Mouse (Mus musculus): Measurements from ENCODE around the gene Gm39115. TPM values are rescaled to one million over a fixed set of nuclear protein-coding genes. Genes with fewer than 3 reads are reported as not detected.
"Not testable (repeated sequence)": the region's sequence is repeated elsewhere in the genome, so short reads cannot be mapped to it uniquely, and the experiment has no call there.

Gene Gm39115
- polyA plus RNA-seq (2012; rRNA removed), result not detected in 2 replicates

GRCm38 (mm10) chr7:142135934-142136333 lies at the start of gene Gm39115:
Gene Gm39115 (minus strand): TSS chr7:142136034.
- not testable (repeated sequence) for DNase-seq (ENCODE audit: low read depth, low spot score)
- whole genome bisulfite sequencing, result 14% methylated on average over 2 of the region's 2 CpGs

DNA sequence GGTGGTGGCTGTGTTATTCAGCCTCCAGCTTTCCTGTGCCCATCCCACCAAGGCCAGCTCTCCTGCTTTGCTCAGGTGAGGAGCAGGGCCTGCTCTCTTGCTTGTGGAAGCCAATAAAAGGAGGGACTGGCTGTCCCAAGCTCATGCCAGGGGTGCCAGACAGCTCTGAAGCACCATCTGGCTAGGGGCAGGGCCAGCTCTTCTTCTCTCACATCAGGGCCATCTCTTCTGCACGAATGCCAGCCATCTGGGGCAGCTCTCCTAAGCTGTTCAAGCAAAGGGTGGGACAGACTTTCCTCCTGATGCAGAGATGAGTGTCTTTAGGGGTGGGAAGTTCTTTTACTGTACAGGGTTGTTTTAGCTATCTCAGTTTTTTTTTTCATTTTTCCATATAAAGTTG lies 45.2 kb upstream of the Gm39115 start:
- WGBS, result 46% methylated on average over 1 of the region's 1 CpGs
- DNase-seq (ENCODE audit: low read depth, low spot score), result no peak

DNA sequence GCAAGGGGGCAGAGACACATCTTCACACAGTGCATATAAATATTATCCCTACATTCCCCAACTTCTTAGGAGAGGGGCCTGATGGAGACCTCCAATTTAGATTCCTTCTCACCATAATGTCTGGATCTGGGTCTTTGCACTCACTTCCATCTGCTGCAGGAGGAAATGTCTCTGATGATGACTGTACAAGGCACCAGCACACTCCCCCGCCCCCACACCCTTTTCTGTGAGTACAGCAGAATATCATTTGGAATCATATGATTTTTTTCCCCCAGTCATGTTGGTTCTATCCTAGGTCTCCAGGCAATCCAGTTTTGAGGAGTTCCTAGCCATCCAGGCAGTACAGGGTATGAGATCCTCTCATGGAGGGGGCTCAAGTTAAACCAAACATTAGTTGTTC lies 42.9 kb upstream of the Gm39115 start:
- 71% methylated on average over 1 of the region's 1 CpGs for WGBS
- DNase-seq (ENCODE audit: low read depth, low spot score), result no peak

DNA sequence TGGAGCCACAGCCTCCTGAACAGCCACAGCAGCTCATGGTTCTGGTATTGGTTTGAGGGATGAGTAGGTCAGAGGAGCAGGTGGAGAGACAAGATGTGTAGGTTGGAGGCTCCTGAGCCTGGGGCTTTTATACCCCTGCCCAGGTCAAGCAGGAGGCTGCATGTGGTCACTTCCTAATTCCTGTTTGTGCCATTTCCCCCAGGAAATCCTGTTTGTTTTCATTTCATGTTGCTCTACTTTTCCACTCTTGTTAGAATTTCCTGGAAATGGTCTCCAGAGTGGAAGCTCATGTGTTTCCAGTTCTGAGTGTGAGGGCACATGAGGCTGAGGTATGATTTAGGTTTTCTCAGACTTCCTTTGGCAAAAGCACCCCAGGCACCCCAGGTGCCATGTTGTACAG lies 40.1 kb upstream of the Gm39115 start, which contains the start of gene Krtap5-2:
Gene Krtap5-2, minus strand, starts transcription at position 101 of the 400 bp plus-strand sequence.
- DNase-seq (ENCODE audit: low read depth, low spot score), result not testable (repeated sequence)

DNA sequence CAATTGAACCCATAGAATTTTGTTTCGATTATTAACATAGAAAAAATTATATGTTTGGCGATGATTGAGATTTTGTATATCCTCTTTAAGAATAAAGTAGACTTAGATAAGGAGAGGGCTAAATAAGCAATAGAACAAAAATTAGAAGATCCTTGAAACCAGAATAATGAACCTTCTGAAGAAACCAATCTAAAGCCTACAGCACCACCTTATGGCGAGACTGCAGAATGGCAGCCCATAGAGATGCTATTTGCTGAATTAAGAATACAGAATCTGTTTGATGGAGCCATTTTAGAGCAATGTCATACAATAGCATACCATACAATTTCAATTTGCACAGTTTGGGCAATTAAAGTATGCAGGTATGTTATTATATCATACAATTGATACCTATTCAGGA lies 34.0 kb upstream of the Gm39115 start:
- DNase-seq (ENCODE audit: low read depth, low spot score), result no peak
- 55% methylated on average over 3 of the region's 3 CpGs for WGBS

GRCm38 (mm10) chr7:142165639-142166038 lies 29.8 kb upstream of the Gm39115 start, which contains the start of gene Gm4553:
Gene Gm4553 (minus strand): TSS chr7:142165739.
- DNase-seq (ENCODE audit: low read depth, low spot score), result not testable (repeated sequence)

- WGBS, result 94% methylated on average over 3 of the region's 3 CpGs
- DNase-seq (ENCODE audit: low read depth, low spot score), result no peak
Measured at GRCm38 (mm10) chr7:142159366-142159765, 23.5 kb upstream of the Gm39115 start.

DNA sequence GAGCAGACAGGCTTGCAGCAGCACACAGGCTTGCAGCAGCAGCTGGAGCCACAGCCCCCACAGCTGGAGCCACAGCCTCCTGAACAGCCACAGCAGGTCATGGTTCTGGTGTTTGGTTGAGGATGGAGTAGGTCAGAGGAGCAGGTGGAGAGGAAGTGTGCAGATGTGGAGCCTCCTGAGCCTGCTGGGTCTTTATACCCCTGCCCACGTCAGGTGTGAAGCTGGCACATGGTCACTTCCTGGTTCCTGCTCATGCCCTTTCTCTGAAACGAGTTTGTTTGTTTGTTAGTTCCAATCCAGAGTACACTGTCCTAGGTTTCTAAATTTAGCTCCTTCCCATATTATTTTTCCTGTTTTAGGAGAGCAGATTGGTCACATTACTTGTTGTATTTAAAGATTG lies 21.2 kb upstream of the Gm39115 start, which contains the start of gene Gm29735:
Gene Gm29735, minus strand, starts transcription at position 101 of the 400 bp plus-strand sequence.
- WGBS, result 11% methylated on average over 2 of the region's 2 CpGs
- DNase-seq (ENCODE audit: low read depth, low spot score), result not testable (repeated sequence)

DNA sequence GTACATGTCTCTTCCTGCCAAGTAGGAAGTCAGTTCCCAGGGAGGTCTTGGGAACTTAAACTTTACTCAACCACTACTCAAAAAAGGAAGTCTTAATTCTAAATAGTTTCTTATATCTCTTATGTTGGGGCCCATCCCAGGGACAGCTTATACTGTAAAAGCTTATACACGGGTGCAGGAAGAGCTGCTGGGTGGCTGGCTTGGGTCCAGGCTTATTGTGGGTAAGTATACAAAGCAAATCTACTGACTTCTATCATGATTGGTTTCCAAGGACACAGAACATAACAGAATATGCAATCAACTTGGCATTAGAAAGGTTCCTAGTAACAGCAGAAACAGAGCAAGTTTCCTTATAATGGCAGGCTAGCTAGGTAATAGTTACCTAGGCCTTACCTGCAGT lies 19.5 kb upstream of the Gm39115 start:
- 11% methylated on average over 1 of the region's 1 CpGs for WGBS
- DNase-seq (ENCODE audit: low read depth, low spot score), result peak; percentile 33

DNA sequence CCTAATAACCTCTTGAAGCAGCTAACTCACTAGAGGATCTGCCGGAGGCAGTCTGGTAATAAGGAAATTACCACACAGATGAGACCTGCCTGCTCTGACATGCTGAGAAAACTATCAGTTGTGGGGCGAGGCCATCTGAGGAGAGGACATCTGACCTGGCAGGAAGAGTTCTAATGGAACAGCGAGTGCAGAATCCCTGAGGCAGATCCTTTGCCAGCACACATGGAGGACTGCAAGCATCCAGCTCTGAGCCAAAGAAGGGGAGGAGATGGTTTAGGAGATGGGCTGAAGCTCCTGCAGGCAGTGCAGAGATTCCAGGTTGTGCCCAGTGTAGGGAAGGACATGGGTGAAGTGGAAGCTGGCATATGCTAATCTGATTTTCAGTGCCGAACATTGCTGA lies 16.4 kb upstream of the Gm39115 start:
- WGBS, result 69% methylated on average over 4 of the region's 4 CpGs
- no peak for DNase-seq (ENCODE audit: low read depth, low spot score)

DNA sequence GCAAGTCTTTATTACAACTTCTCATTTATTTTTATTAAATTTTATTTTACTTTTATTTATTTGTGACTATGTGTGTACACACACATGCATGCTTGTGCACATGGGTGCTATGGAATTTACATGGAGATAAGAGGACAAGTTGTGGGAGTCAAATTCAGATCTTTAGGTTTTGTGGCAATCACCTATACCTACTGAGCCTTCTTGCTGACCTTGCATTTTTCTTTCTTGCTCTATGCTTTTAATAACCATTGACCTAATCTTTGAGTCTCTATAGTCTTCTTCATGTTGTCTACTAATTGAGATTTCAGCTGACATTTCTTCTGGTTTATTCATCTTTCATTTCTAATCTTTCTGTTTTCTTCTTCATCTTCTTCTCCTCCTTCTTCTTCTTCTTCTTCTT lies 12.8 kb upstream of the Gm39115 start:
- DNase-seq (ENCODE audit: low read depth, low spot score), result no peak

DNA sequence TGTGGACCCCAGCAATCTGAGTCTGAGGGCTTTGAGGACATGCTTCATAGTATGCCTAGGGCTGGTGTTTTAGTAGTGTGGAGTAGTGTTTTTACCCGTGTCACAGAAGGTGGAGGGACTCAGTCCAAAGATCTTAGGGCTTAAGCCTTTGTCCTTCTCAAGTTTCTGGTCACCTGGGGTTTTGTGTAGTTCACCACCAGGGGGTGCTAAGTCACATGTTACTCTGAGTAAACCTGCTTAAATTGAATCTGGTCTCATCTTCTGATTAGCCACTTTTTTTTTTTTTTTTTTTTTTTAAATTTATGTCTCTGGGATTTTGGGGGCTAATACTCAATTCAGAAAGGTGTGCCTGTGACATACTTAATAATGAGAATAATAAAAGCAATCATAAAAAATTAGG lies 10.2 kb upstream of the Gm39115 start:
- WGBS, result 0% methylated on average over 1 of the region's 1 CpGs
- peak; percentile 51 for DNase-seq (ENCODE audit: low read depth, low spot score)

- DNase-seq (ENCODE audit: low read depth, low spot score), result no peak
- WGBS, result 52% methylated on average over 4 of the region's 4 CpGs
Measured at GRCm38 (mm10) chr7:142145413-142145940, 9.6 kb upstream of the Gm39115 start.

DNA sequence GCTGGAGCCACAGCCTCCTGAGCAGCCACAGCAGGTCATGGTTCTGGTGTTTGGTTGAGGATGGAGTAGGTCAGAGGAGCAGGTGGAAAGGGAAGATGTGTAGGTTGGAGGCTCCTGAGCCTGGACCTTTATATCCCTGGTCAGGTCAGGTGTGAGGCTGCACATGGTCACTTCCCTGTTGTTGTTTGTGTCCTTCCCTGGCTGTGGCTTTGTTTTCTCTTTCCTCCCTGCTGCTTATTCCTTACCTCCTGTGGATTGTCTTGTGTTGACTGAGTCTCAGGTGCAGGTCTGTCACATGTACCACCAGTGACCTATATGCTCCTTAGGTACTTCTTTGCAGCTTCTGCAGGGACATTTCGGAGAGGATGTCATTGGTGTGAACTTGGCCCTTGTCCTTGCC lies 8.7 kb upstream of the Gm39115 start, which contains the start of gene Gm45337:
Gene Gm45337, minus strand, starts transcription at position 101 of the 400 bp plus-strand sequence.
- 86% methylated on average over 1 of the region's 1 CpGs for WGBS

GRCm38 (mm10) chr7:142143506-142144010 lies 7.7 kb upstream of the Gm39115 start:
- not testable (repeated sequence) for DNase-seq (ENCODE audit: low read depth, low spot score)
- WGBS, result 13% methylated on average over 1 of the region's 1 CpGs

More for the DNA sequence above, 8.7 kb upstream of the Gm39115 start, which contains the start of gene Gm45337:
- no peak for DNase-seq (ENCODE audit: low read depth, low spot score)

DNA sequence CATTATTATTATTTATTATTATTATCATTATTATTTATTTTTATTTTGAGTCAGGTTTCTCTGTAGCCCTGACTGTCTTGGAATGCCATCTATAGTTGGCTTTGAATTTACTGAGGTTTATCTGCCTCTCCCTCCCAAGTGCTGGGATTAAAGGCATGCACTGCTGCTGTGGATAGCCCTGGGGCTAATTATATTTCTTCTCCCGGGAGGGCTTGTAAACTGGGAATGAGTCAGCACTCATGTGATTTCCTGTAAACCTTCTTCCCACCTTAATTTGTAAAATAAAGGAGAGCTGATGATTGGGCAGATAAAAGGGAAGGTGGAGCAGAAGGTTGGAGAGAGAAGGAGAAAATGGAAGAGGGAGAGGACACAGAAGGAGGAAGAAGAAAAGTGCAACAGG lies 4.9 kb upstream of the Gm39115 start:
- DNase-seq (ENCODE audit: low read depth, low spot score), result no peak
- 2% methylated on average over 1 of the region's 1 CpGs for WGBS

GRCm38 (mm10) chr7:142134206-142134995 lies 1.4 kb downstream of the Gm39115 start:
- no peak for DNase-seq (ENCODE audit: low read depth, low spot score)
- 44% methylated on average over 4 of the region's 4 CpGs for WGBS

- DNase-seq (ENCODE audit: low read depth, low spot score), result no peak
- WGBS, result 62% methylated on average over 4 of the region's 4 CpGs
Measured at GRCm38 (mm10) chr7:142128843-142129242, 7.0 kb downstream of the Gm39115 start.

DNA sequence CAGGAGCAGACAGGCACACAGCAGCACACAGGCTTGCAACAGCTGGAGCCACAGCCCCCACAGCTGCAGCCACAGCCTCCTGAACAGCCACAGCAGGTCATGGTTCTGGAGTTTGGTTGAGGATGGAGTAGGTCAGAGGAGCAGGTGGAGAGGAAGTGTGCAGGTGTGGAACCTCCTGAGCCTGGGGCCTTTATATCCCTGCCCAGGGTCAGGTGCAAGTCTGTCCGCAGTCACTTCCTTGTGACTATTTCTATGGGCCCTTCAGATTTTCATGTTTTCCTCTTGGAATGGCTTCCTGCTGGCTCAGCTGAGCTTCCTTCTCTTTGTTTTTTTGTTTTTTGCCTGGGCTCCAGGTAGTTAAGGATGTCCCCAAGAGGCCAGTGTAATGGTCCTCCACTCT lies 15.2 kb downstream of the Gm39115 start, which contains the start of gene Gm45618:
Gene Gm45618, minus strand, starts transcription at position 101 of the 400 bp plus-strand sequence.
- 44% methylated on average over 1 of the region's 1 CpGs for WGBS
- not testable (repeated sequence) for DNase-seq (ENCODE audit: low read depth, low spot score)

DNA sequence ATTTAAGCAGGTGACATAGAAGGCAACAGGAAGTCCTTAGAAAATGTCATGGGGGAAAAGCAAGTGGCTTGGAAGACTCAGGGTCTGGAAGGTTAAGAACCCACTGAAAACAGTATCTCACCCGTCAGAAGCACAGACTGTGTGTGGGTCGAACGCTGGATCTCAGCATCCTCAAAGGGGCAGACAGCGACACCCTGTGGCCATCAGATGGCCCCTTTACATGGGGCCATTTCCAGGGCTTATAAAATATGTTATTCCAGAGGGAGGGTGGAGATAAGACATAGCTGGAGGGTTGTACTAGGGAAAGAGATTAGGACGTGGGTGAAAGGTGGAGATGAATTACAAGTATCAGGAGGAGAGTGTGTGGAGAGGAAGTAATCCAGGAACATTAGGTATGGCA lies 16.2 kb downstream of the Gm39115 start:
- DNase-seq (ENCODE audit: low read depth, low spot score), result no peak
- WGBS, result 11% methylated on average over 5 of the region's 5 CpGs

DNA sequence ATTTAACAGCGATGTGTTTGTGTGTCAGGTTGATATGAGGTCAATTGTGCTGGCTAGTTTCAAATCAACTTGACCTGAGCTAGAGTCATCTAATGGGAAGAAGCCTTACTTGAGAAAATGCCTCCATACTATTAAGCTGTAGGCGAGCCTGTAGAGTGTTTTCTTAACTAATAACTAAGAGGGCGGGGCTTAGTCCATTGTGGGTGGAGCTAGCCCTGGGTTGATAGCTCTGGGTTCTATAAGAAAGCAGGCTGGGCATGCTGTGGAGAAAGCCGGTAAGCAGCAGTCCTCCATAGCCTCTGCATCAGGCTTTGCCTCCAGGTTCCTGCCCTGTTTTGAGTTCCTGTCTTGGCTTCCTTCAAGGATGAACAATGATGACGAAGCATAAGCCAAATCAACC lies 31.1 kb downstream of the Gm39115 start:
- DNase-seq (ENCODE audit: low read depth, low spot score), result no peak
- 42% methylated on average over 5 of the region's 5 CpGs for WGBS
